Mouse (Mus musculus): ENCODE data around the gene Myo1h. TPM values are rescaled to one million over a fixed set of nuclear protein-coding genes. Genes with fewer than 3 reads are reported as not detected.

The Myo1h gene
- polyA plus RNA-seq (2015; fragmentation: Nextera tagmentation; extraction: Ambion mirVana): 3.0 and 3.8 TPM in 2 replicates

- WGBS: 40% methylated on average over 13 of the region's 13 CpGs
- no peak within 1 kb of the TSS for H3K9ac ChIP-seq (ENCODE audit: low read length)
- DNase-seq (ENCODE audit: low spot score): peak; percentile 31
- H3K36me3 ChIP-seq (ENCODE audit: control insufficient read depth, insufficient read depth, low read length): no peaks in the 10 kb centered on the region
- H3K27me3 ChIP-seq (ENCODE audit: control insufficient read depth, insufficient read depth, low read length): no peaks in the 10 kb centered on the region
- H3K27ac ChIP-seq (replicated peaks): no peak within 1 kb of the TSS
- no peak within 1 kb of the TSS for H3K4me2 ChIP-seq (replicated peaks; ENCODE audit: low read depth)
- no peak for ATAC-seq (ENCODE audit: low FRiP score, low TSS enrichment)
- H3K9me3 ChIP-seq (ENCODE audit: control insufficient read depth, low read length): no peaks in the 10 kb centered on the region
- no peak within 1 kb of the TSS for H3K4me3 ChIP-seq (ENCODE audit: low read depth, low read length)
- no peak for TF ChIP-seq CTCF (IDR thresholded peaks at IDR 0.05; ENCODE audit: low read depth)
- no peak for TF ChIP-seq EP300 (optimal IDR thresholded peaks at IDR 0.05)
- H3K4me1 ChIP-seq (replicated peaks; ENCODE audit: control insufficient read depth, insufficient read depth): no peaks in the 10 kb centered on the region
These were observed at the start of gene Myo1h for GRCm38 (mm10) chr5:114288874-114289273. TSS of gene Myo1h (plus strand) at chr5:114289166.

GRCm38 (mm10) chr5:114239737-114240136 is 49.2 kb upstream of the Myo1h start:
- H3K9me3 ChIP-seq (ENCODE audit: control insufficient read depth, low read length): no peaks in the 10 kb centered on the region
- TF ChIP-seq CTCF (IDR thresholded peaks at IDR 0.05; ENCODE audit: low read depth) (no peak), EP300 (optimal IDR thresholded peaks at IDR 0.05) (no peak)

GRCm38 (mm10) chr5:114246465-114246864 is 42.5 kb upstream of the Myo1h start:
- 77% methylated on average over 7 of the region's 7 CpGs for WGBS
- Histone ChIP-seq H3K4me1 (replicated peaks; ENCODE audit: control insufficient read depth, insufficient read depth) (no peaks in the 10 kb centered on the region), H3K36me3 (ENCODE audit: control insufficient read depth, insufficient read depth, low read length) (no peaks in the 10 kb centered on the region), H3K4me2 (replicated peaks; ENCODE audit: low read depth) (no peak overlapping the region), H3K27ac (replicated peaks) (no peak overlapping the region), H3K4me3 (ENCODE audit: low read depth, low read length) (no peak overlapping the region), H3K9me3 (ENCODE audit: control insufficient read depth, low read length) (no peaks in the 10 kb centered on the region), H3K9ac (ENCODE audit: low read length) (no peak overlapping the region), H3K27me3 (ENCODE audit: control insufficient read depth, insufficient read depth, low read length) (no peaks in the 10 kb centered on the region)
- DNase-seq (ENCODE audit: low spot score) (no peak), ATAC-seq (ENCODE audit: low FRiP score, low TSS enrichment) (no peak)
- TF ChIP-seq EP300 (optimal IDR thresholded peaks at IDR 0.05): no peak
- no peak for TF ChIP-seq CTCF (IDR thresholded peaks at IDR 0.05; ENCODE audit: low read depth)

More at GRCm38 (mm10) chr5:114239737-114240136, 49.2 kb upstream of the Myo1h start:
- ATAC-seq (ENCODE audit: low FRiP score, low TSS enrichment) (no peak), DNase-seq (ENCODE audit: low spot score) (no peak)
- no peaks in the 10 kb centered on the region for H3K27me3 ChIP-seq (ENCODE audit: control insufficient read depth, insufficient read depth, low read length)
- H3K36me3 ChIP-seq (ENCODE audit: control insufficient read depth, insufficient read depth, low read length): no peaks in the 10 kb centered on the region
- H3K4me2 ChIP-seq (replicated peaks; ENCODE audit: low read depth): no peak overlapping the region
- H3K4me1 ChIP-seq (replicated peaks; ENCODE audit: control insufficient read depth, insufficient read depth): no peaks in the 10 kb centered on the region
- no peak overlapping the region for H3K9ac ChIP-seq (ENCODE audit: low read length)
- no peak overlapping the region for H3K27ac ChIP-seq (replicated peaks)
- no peak overlapping the region for H3K4me3 ChIP-seq (ENCODE audit: low read depth, low read length)
- WGBS: 53% methylated on average over 14 of the region's 14 CpGs

GRCm38 (mm10) chr5:114248174-114248589 is 40.8 kb upstream of the Myo1h start:
- peak; percentile 94 for TF ChIP-seq CTCF (IDR thresholded peaks at IDR 0.05; ENCODE audit: low read depth)
- TF ChIP-seq EP300 (optimal IDR thresholded peaks at IDR 0.05): no peak
- Histone ChIP-seq H3K36me3 (ENCODE audit: control insufficient read depth, insufficient read depth, low read length) (no peaks in the 10 kb centered on the region), H3K4me2 (replicated peaks; ENCODE audit: low read depth) (no peak overlapping the region), H3K27ac (replicated peaks) (no peak overlapping the region), H3K27me3 (ENCODE audit: control insufficient read depth, insufficient read depth, low read length) (no peaks in the 10 kb centered on the region), H3K4me1 (replicated peaks; ENCODE audit: control insufficient read depth, insufficient read depth) (no peaks in the 10 kb centered on the region), H3K9me3 (ENCODE audit: control insufficient read depth, low read length) (no peaks in the 10 kb centered on the region), H3K4me3 (ENCODE audit: low read depth, low read length) (no peak overlapping the region), H3K9ac (ENCODE audit: low read length) (no peak overlapping the region)
- WGBS: 18% methylated on average over 14 of the region's 14 CpGs
- peak; percentile 82 for DNase-seq (ENCODE audit: low spot score)
- peak; percentile 61 for ATAC-seq (ENCODE audit: low FRiP score, low TSS enrichment)

- no peaks in the 10 kb centered on the region for H3K36me3 ChIP-seq (ENCODE audit: control insufficient read depth, insufficient read depth, low read length)
These were observed 29.5 kb upstream of the Myo1h start for GRCm38 (mm10) chr5:114259495-114259894.

GRCm38 (mm10) chr5:114261494-114261893 is 27.5 kb upstream of the Myo1h start:
- Histone ChIP-seq H3K27ac (replicated peaks) (no peak overlapping the region), H3K27me3 (ENCODE audit: control insufficient read depth, insufficient read depth, low read length) (no peaks in the 10 kb centered on the region), H3K9ac (ENCODE audit: low read length) (no peak overlapping the region), H3K36me3 (ENCODE audit: control insufficient read depth, insufficient read depth, low read length) (no peaks in the 10 kb centered on the region), H3K4me3 (ENCODE audit: low read depth, low read length) (no peak overlapping the region), H3K4me1 (replicated peaks; ENCODE audit: control insufficient read depth, insufficient read depth) (no peaks in the 10 kb centered on the region), H3K4me2 (replicated peaks; ENCODE audit: low read depth) (no peak overlapping the region), H3K9me3 (ENCODE audit: control insufficient read depth, low read length) (no peaks in the 10 kb centered on the region)
- TF ChIP-seq EP300 (optimal IDR thresholded peaks at IDR 0.05) (no peak), CTCF (IDR thresholded peaks at IDR 0.05; ENCODE audit: low read depth) (no peak)
- no peak for ATAC-seq (ENCODE audit: low FRiP score, low TSS enrichment)
- DNase-seq (ENCODE audit: low spot score): no peak

More at GRCm38 (mm10) chr5:114259495-114259894, 29.5 kb upstream of the Myo1h start:
- ATAC-seq (ENCODE audit: low FRiP score, low TSS enrichment) (no peak), DNase-seq (ENCODE audit: low spot score) (no peak)
- TF ChIP-seq CTCF (IDR thresholded peaks at IDR 0.05; ENCODE audit: low read depth) (no peak), EP300 (optimal IDR thresholded peaks at IDR 0.05) (no peak)
- no peak overlapping the region for H3K9ac ChIP-seq (ENCODE audit: low read length)
- H3K27me3 ChIP-seq (ENCODE audit: control insufficient read depth, insufficient read depth, low read length): no peaks in the 10 kb centered on the region
- H3K27ac ChIP-seq (replicated peaks): no peak overlapping the region
- no peaks in the 10 kb centered on the region for H3K4me1 ChIP-seq (replicated peaks; ENCODE audit: control insufficient read depth, insufficient read depth)
- no peak overlapping the region for H3K4me3 ChIP-seq (ENCODE audit: low read depth, low read length)
- no peaks in the 10 kb centered on the region for H3K9me3 ChIP-seq (ENCODE audit: control insufficient read depth, low read length)
- H3K4me2 ChIP-seq (replicated peaks; ENCODE audit: low read depth): no peak overlapping the region
- 65% methylated on average over 10 of the region's 10 CpGs for WGBS
